Mouse (Mus musculus) heart, embryonic 12.5 days (tissue): ENCODE data around the gene Tiparp. TPM values are rescaled to one million over a fixed set of nuclear protein-coding genes. Genes with fewer than 3 reads are reported as not detected.

Experiments used
- ATAC-seq: fragments of 200-750 bp; cut with Nextera tagmentation; 2 replicates; pipeline ENCODE4 v1.8.0; 2017; ENCODE audit warnings: moderate TSS enrichment, moderate library complexity; ENCODE audit not compliant: insufficient number of reproducible peaks, low FRiP score
- H3K27ac ChIP-seq: fragments of 300-500 bp; sonication (generic); 2 replicates; pipeline ENCODE4 v1.5.1; 2016; ENCODE audit warnings: mild to moderate bottlenecking, moderate library complexity; ENCODE audit not compliant: poor library complexity, severe bottlenecking
- H3K27me3 ChIP-seq: fragments of 300-500 bp; sonication (generic); replicated peaks from 2 replicates; pipeline ENCODE4 v1.6.1; 2016; ENCODE audit warnings: mild to moderate bottlenecking, moderate library complexity
- H3K36me3 ChIP-seq: fragments of 300-500 bp; sonication (generic); 2 replicates; pipeline ENCODE4 v1.6.1; 2016; ENCODE audit warnings: mild to moderate bottlenecking, moderate library complexity
- H3K4me1 ChIP-seq: fragments of 300-500 bp; sonication (generic); replicated peaks from 2 replicates; pipeline ENCODE4 v1.6.1; 2016; ENCODE audit warnings: mild to moderate bottlenecking
- H3K4me2 ChIP-seq: fragments of 300-500 bp; sonication (generic); 2 replicates; pipeline ENCODE4 v1.6.1; 2016; ENCODE audit warnings: mild to moderate bottlenecking, moderate library complexity
- H3K4me3 ChIP-seq: fragments of 300-500 bp; sonication (generic); 2 replicates; pipeline ENCODE4 v1.5.1; 2016; ENCODE audit warnings: mild to moderate bottlenecking
- H3K9ac ChIP-seq: fragments of 300-500 bp; sonication (generic); 2 replicates; pipeline ENCODE4 v1.6.1; 2016; ENCODE audit warnings: mild to moderate bottlenecking, moderate library complexity
- H3K9me3 ChIP-seq: fragments of 300-500 bp; sonication (generic); replicated peaks from 2 replicates; pipeline ENCODE4 v1.6.1; 2016; ENCODE audit warnings: mild to moderate bottlenecking, moderate library complexity
- WGBS: fragments of 180-500 bp; shearing (Covaris S2); methylation state at CpG from one replicate; pipeline ENCODE4 v1.1.7; 2016; 5-methylcytosine and 5-hydroxymethylcytosine counted together
- polyA plus RNA-seq: library from polyadenylated mRNA; unstranded; fragments of >200 nt; fragmentation: Nextera tagmentation; extraction: Ambion mirVana; gene quantifications from 2 replicates; pipeline ENCODE4 v1.2.1, GENCODE M21; 2016

Tiparp gene
- polyA plus RNA-seq, 1 experiment from 2014 or later: 36.3 TPM

GRCm38 (mm10) chr3:65558679-65559078 is 30.5 kb downstream of the Tiparp start:
- Histone ChIP-seq H3K4me2 (no peak overlapping the region), H3K9me3 (no peaks in the 10 kb centered on the region), H3K27me3 (no peaks in the 10 kb centered on the region), H3K36me3 (peaks cover 5% of the 10 kb centered on the region; the same call in 1 of the 2 replicates), H3K4me3 (no peak overlapping the region), H3K27ac (no peak overlapping the region), H3K9ac (no peak overlapping the region), H3K4me1 (peaks cover 21% of the 10 kb centered on the region)
- WGBS: 76% methylated on average over 4 of the region's 4 CpGs
- ATAC-seq: no peak

DNA sequence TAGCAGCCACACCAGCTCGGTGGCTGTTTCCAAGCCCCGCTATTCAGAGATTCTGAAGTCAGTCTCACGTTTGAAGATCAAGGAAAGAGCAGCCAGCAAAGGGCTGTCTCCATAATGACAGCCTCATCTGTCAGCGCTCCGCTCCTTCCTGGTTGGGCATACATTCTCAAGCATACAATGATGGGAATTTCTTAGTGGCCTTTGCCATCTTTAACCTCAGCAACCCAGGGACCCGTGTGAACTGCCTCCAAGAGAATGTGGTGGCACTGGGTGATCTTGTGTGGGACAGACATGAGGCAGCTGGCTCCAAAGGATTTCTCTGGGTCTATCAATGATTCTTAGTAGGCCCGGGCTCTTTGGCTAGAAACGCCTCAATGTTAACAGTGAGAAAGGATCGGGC is 34.0 kb downstream of the Tiparp start:
- no peaks in the 10 kb centered on the region for H3K27me3 ChIP-seq
- no peaks in the 10 kb centered on the region for H3K9me3 ChIP-seq
- H3K36me3 ChIP-seq: no peaks in the 10 kb centered on the region
- no peak overlapping the region for H3K27ac ChIP-seq
- ATAC-seq: no peak
- H3K4me1 ChIP-seq: peaks cover 34% of the 10 kb centered on the region
- H3K9ac ChIP-seq: no peak overlapping the region
- no peak overlapping the region for H3K4me3 ChIP-seq
- H3K4me2 ChIP-seq: no peak overlapping the region
- WGBS: 60% methylated on average over 9 of the region's 9 CpGs

DNA sequence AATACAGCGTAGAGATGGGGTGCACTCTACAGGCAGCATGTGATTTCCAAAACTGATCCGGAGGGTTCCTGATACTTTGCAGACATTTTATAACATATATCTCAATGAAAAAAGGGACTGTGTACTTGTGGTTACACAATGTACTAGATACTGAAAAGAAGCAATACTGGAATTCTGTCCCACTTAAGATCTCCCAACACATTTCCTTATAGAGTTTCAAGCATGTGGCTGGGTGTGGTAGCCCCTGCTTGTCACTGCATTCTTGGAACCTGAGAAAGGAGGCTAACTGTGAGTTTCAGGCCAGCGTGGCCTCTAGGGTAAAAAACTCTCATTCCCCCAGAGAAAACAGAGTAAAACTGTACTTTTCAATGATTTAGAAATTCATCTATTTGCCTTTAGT is 34.5 kb downstream of the Tiparp start:
- no peak for ATAC-seq
- no peak overlapping the region for H3K4me3 ChIP-seq
- no peaks in the 10 kb centered on the region for H3K36me3 ChIP-seq
- H3K9ac ChIP-seq: no peak overlapping the region
- no peak overlapping the region for H3K27ac ChIP-seq
- peaks cover 34% of the 10 kb centered on the region for H3K4me1 ChIP-seq
- 84% methylated on average over 3 of the region's 3 CpGs for WGBS
- H3K9me3 ChIP-seq: no peaks in the 10 kb centered on the region
- H3K4me2 ChIP-seq: no peak overlapping the region
- H3K27me3 ChIP-seq: no peaks in the 10 kb centered on the region

GRCm38 (mm10) chr3:65563926-65564624 is 35.9 kb downstream of the Tiparp start:
- H3K4me2 ChIP-seq: no peak overlapping the region
- WGBS: 32% methylated on average over 6 of the region's 6 CpGs

GRCm38 (mm10) chr3:65565632-65566300 is 37.6 kb downstream of the Tiparp start:
- ATAC-seq: no peak
- WGBS: 60% methylated on average over 9 of the region's 9 CpGs
- H3K27me3 ChIP-seq: no peaks in the 10 kb centered on the region

More at GRCm38 (mm10) chr3:65563926-65564624, 35.9 kb downstream of the Tiparp start:
- no peak overlapping the region for H3K9ac ChIP-seq
- H3K27me3 ChIP-seq: no peaks in the 10 kb centered on the region
- no peak overlapping the region for H3K4me3 ChIP-seq
- no peak overlapping the region for H3K27ac ChIP-seq
- no peaks in the 10 kb centered on the region for H3K9me3 ChIP-seq
- no peak for ATAC-seq
- H3K36me3 ChIP-seq: no peaks in the 10 kb centered on the region
- peaks cover 28% of the 10 kb centered on the region for H3K4me1 ChIP-seq

DNA sequence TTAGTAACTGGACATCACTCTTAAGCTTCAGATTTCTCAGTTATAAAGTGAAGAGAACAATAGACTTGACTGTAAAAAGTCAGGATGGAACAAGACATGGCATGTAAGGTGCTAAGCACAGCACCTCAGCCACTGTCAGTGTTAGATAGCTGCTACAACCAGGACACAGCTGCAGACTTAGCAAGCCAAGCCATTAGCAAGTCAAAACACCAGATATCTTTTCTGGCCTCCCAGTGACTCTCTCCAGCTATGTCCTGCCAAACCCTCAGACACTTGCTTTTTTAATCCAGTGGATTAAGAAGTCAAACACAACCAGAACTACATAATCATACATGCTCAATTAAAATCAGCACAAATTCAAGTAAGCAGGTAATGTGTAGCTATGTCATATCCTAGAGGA is 41.7 kb downstream of the Tiparp start:
- ATAC-seq: no peak
- peaks cover 19% of the 10 kb centered on the region for H3K4me1 ChIP-seq
- H3K9me3 ChIP-seq: no peaks in the 10 kb centered on the region
- H3K27me3 ChIP-seq: no peaks in the 10 kb centered on the region
- no peak overlapping the region for H3K27ac ChIP-seq
- no peak overlapping the region for H3K4me2 ChIP-seq
- no peaks in the 10 kb centered on the region for H3K36me3 ChIP-seq
- H3K9ac ChIP-seq: no peak overlapping the region
- H3K4me3 ChIP-seq: no peak overlapping the region

More at GRCm38 (mm10) chr3:65565632-65566300, 37.6 kb downstream of the Tiparp start:
- Histone ChIP-seq H3K9me3 (no peaks in the 10 kb centered on the region), H3K4me3 (no peak overlapping the region), H3K27ac (no peak overlapping the region), H3K9ac (no peak overlapping the region), H3K4me1 (peaks cover 34% of the 10 kb centered on the region), H3K36me3 (no peaks in the 10 kb centered on the region), H3K4me2 (no peak overlapping the region)

DNA sequence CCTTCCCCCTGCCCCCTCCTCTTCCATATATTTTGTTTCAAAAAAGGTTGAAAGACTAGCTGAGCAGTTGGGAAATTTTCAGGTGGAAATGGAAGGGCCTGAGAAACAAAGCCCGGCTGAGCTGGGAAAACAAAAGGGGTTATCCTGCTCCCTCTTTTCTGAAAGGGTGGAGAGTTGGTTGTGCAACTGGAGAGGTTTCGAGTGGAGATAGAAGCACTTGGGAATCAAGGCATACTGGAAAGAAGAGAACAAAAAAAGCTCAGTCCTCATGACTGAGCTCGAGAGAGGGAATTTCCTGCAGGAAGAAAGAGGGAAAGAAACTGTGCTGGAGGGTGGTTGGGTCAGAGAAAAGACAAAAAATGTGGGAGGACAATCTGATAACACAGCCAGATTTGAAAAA is 45.3 kb downstream of the Tiparp start:
- no peak for ATAC-seq
- Histone ChIP-seq H3K27me3 (no peaks in the 10 kb centered on the region), H3K9ac (no peak overlapping the region), H3K4me1 (peaks cover 14% of the 10 kb centered on the region), H3K9me3 (no peaks in the 10 kb centered on the region), H3K4me3 (no peak overlapping the region), H3K4me2 (no peak overlapping the region), H3K27ac (no peak overlapping the region), H3K36me3 (no peaks in the 10 kb centered on the region)
- 42% methylated on average over 3 of the region's 3 CpGs for WGBS

- Histone ChIP-seq H3K27me3 (no peaks in the 10 kb centered on the region), H3K27ac (no peak overlapping the region), H3K4me3 (no peak overlapping the region), H3K9me3 (no peaks in the 10 kb centered on the region), H3K4me2 (no peak overlapping the region), H3K9ac (no peak overlapping the region), H3K4me1 (no peaks in the 10 kb centered on the region), H3K36me3 (no peaks in the 10 kb centered on the region)
- 78% methylated on average over 3 of the region's 3 CpGs for WGBS
- ATAC-seq: no peak
Measured at GRCm38 (mm10) chr3:65577602-65578001, 49.4 kb downstream of the Tiparp start.

DNA sequence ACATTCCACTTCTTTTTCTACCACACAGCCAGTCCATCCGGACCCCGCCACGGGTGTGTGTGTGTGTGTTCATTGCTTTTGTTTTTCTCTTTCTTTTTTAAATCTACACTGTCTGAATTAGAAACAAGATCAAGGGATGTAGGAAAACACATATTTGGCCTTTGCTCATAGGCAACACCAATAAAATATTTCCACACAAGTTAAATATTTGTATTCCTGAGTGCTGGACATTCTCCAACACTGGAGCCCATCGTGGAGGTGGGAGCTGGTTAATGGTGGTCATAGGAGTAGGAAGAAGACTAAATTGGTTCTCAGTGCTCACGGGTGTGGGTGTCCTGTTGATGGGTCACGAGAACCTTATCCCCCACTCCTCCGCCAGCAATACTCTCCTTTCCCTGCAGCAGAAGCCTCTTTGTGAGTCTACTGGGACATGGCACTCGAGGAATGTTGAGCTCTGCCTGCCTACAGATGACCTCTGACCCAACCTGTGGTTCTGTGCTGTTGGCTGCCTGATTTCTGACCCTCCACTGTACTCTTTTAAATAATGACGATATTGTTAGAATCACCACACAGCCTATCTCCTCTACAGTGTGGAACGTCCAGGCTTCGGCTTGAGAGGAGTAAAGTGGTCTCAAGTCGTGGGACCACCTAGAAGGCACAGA is 51.2 kb downstream of the Tiparp start:
- H3K9me3 ChIP-seq: no peaks in the 10 kb centered on the region
- no peaks in the 10 kb centered on the region for H3K36me3 ChIP-seq
- 55% methylated on average over 12 of the region's 12 CpGs for WGBS
- no peak for ATAC-seq
- no peaks in the 10 kb centered on the region for H3K27me3 ChIP-seq
- no peaks in the 10 kb centered on the region for H3K4me1 ChIP-seq
- H3K4me3 ChIP-seq: no peak overlapping the region
- no peak overlapping the region for H3K27ac ChIP-seq
- no peak overlapping the region for H3K4me2 ChIP-seq
- H3K9ac ChIP-seq: no peak overlapping the region

- H3K27ac ChIP-seq: no peak overlapping the region
- no peak overlapping the region for H3K9ac ChIP-seq
- H3K36me3 ChIP-seq: no peaks in the 10 kb centered on the region
- no peak overlapping the region for H3K4me2 ChIP-seq
- H3K4me3 ChIP-seq: no peak overlapping the region
- no peaks in the 10 kb centered on the region for H3K9me3 ChIP-seq
- no peaks in the 10 kb centered on the region for H3K27me3 ChIP-seq
- 48% methylated on average over 4 of the region's 4 CpGs for WGBS
- peaks cover 4% of the 10 kb centered on the region; the same call in 1 of the 2 replicates for H3K4me1 ChIP-seq
- no peak for ATAC-seq
Measured at GRCm38 (mm10) chr3:65581596-65581995, 53.4 kb downstream of the Tiparp start.

GRCm38 (mm10) chr3:65584329-65584728 is 56.1 kb downstream of the Tiparp start:
- 79% methylated on average over 1 of the region's 1 CpGs for WGBS
- no peaks in the 10 kb centered on the region for H3K9me3 ChIP-seq
- H3K27me3 ChIP-seq: no peaks in the 10 kb centered on the region
- H3K4me1 ChIP-seq: peaks cover 9% of the 10 kb centered on the region; the same call in 1 of the 2 replicates
- H3K36me3 ChIP-seq: no peaks in the 10 kb centered on the region
- H3K9ac ChIP-seq: no peak overlapping the region
- ATAC-seq: no peak
- H3K4me3 ChIP-seq: no peak overlapping the region
- H3K27ac ChIP-seq: no peak overlapping the region
- no peak overlapping the region for H3K4me2 ChIP-seq
